Mouse (Mus musculus): ENCODE results near the gene Syne1. TPM values are rescaled to one million over a fixed set of nuclear protein-coding genes. Genes with fewer than 3 reads are reported as not detected.

Syne1 gene
- total and polyA plus RNA-seq, 3 experiments = 5.3 to 6.8 TPM; not detected in 1

GRCm38 (mm10) chr10:5083716-5084115, 467.6 kb downstream of the Syne1 start:
- Histone ChIP-seq H3K27ac (ENCODE audit: control insufficient read depth, low read depth, low read length) (no peak overlapping the region), H3K27me3 (ENCODE audit: control insufficient read depth in 1 of 2, insufficient read depth in 2 of 2, low read length in 2 of 2) (no peaks in the 10 kb centered on the region), H3K36me3 (ENCODE audit: control insufficient read depth in 1 of 2, insufficient read depth in 2 of 2, low read length in 2 of 2) (peaks cover 0 to 2% of the 10 kb centered on the region in 2 experiments; a peak in 2 of 4 replicates), H3K79me2 (ENCODE audit: control insufficient read depth, insufficient read depth, low read length, poor library complexity) (no peaks in the 10 kb centered on the region), H3K4me1 (ENCODE audit: control insufficient read depth in 1 of 2, insufficient read depth in 2 of 2, low read length in 2 of 2) (peaks cover 0 to 3% of the 10 kb centered on the region in 2 experiments; a peak in 2 of 4 replicates), H3K9me3 (replicated peaks; ENCODE audit: insufficient read depth, low read length) (no peaks in the 10 kb centered on the region), H3K4me3 (ENCODE audit: control insufficient read depth in 1 of 2, insufficient read depth in 1 of 2, low read depth in 2 of 2, low read length in 2 of 2) (no peak overlapping the region), H3K9ac (ENCODE audit: control insufficient read depth, low read depth, low read length, poor library complexity, severe bottlenecking) (no peak overlapping the region)
- TF ChIP-seq BHLHE40 (IDR thresholded peaks at IDR 0.05; ENCODE audit: borderline replicate concordance, low read depth, low read length) (no peak), NRF1 (IDR thresholded peaks at IDR 0.05; ENCODE audit: insufficient read depth, low read depth, low read length, poor library complexity, severe bottlenecking) (no peak), ELF1 (IDR thresholded peaks at IDR 0.05; ENCODE audit: low read depth, low read length) (no peak), USF1 (IDR thresholded peaks at IDR 0.05; ENCODE audit: low read depth, low read length) (no peak), MEF2A (IDR thresholded peaks at IDR 0.05; ENCODE audit: extremely low read depth, insufficient replicate concordance, low read depth, low read length, poor library complexity, severe bottlenecking) (no peak), CHD1 (IDR thresholded peaks at IDR 0.05; ENCODE audit: low read depth, low read length) (no peak), POLR2AphosphoS5 (IDR thresholded peaks at IDR 0.05; ENCODE audit: borderline replicate concordance, low read depth, low read length) (no peak)
- peak; percentile 8 for DNase-seq (ENCODE audit: low read depth, low spot score)

GRCm38 (mm10) chr10:5079945-5080468, 471.3 kb downstream of the Syne1 start:
- peaks cover 0 to 2% of the 10 kb centered on the region in 2 experiments; a peak in 3 of 4 replicates for H3K36me3 ChIP-seq (ENCODE audit: control insufficient read depth in 1 of 2, insufficient read depth in 2 of 2, low read length in 2 of 2)
- no peaks in the 10 kb centered on the region for H3K27me3 ChIP-seq (ENCODE audit: control insufficient read depth in 1 of 2, insufficient read depth in 2 of 2, low read length in 2 of 2)
- peaks cover 0 to 3% of the 10 kb centered on the region in 2 experiments; a peak in 1 of 4 replicates for H3K4me1 ChIP-seq (ENCODE audit: control insufficient read depth in 1 of 2, insufficient read depth in 2 of 2, low read length in 2 of 2)
- no peak overlapping the region for H3K4me3 ChIP-seq (ENCODE audit: control insufficient read depth in 1 of 2, insufficient read depth in 1 of 2, low read depth in 2 of 2, low read length in 2 of 2)
- H3K27ac ChIP-seq (ENCODE audit: control insufficient read depth, low read depth, low read length) = peak overlapping the region; percentile 43
- no peaks in the 10 kb centered on the region for H3K9me3 ChIP-seq (replicated peaks; ENCODE audit: insufficient read depth, low read length)
- H3K79me2 ChIP-seq (ENCODE audit: control insufficient read depth, insufficient read depth, low read length, poor library complexity) = no peaks in the 10 kb centered on the region
- DNase-seq (ENCODE audit: low read depth, low spot score) = peak; percentile 92
- H3K9ac ChIP-seq (ENCODE audit: control insufficient read depth, low read depth, low read length, poor library complexity, severe bottlenecking) = no peak overlapping the region
- TF ChIP-seq TBP (IDR thresholded peaks at IDR 0.05; ENCODE audit: low read depth, low read length) (no peak), USF1 (IDR thresholded peaks at IDR 0.05; ENCODE audit: low read depth, low read length) (peak; percentile 50; the same call in 1 of the 2 replicates), SIN3A (IDR thresholded peaks at IDR 0.05; ENCODE audit: low read length) (peak; percentile 59), MXI1 (IDR thresholded peaks at IDR 0.05; ENCODE audit: low read depth, low read length) (no peak), POLR2AphosphoS2 (IDR thresholded peaks at IDR 0.05; ENCODE audit: low read length) (no peak), UBTF (IDR thresholded peaks at IDR 0.05; ENCODE audit: borderline replicate concordance, insufficient read depth, low read depth, low read length) (no peak), GATA1 (IDR thresholded peaks at IDR 0.05; ENCODE audit: low read depth, low read length) (peak; percentile 37; the same call in 1 of the 2 replicates), ELF1 (IDR thresholded peaks at IDR 0.05; ENCODE audit: low read depth, low read length) (no peak), ZNF384 (IDR thresholded peaks at IDR 0.05; ENCODE audit: low read depth, low read length) (peak; percentile 99), RCOR1 (IDR thresholded peaks at IDR 0.05; ENCODE audit: low read depth, low read length) (peak; percentile 77), ZMIZ1 (IDR thresholded peaks at IDR 0.05; ENCODE audit: low read depth, low read length) (no peak), MAX (IDR thresholded peaks at IDR 0.05; ENCODE audit: low read length) (0 out of 2 replicates have a peak, but pooled peaks have one; percentile 19), TCF12 (IDR thresholded peaks at IDR 0.05; ENCODE audit: low read depth, low read length) (no peak), USF2 (IDR thresholded peaks at IDR 0.05; ENCODE audit: borderline replicate concordance in 1 of 2, insufficient read depth in 1 of 2, low read depth in 1 of 2, low read length in 2 of 2) (no peak), EP300 (IDR thresholded peaks at IDR 0.05; ENCODE audit: low read depth in 1 of 2, low read length in 2 of 2) (peak; percentile 46 to 70), MYB (IDR thresholded peaks at IDR 0.05; ENCODE audit: low read depth, low read length) (no peak), ZKSCAN1 (IDR thresholded peaks at IDR 0.05; ENCODE audit: low read depth, low read length) (no peak), JUND (IDR thresholded peaks at IDR 0.05; ENCODE audit: low read depth, low read length) (no peak)

All from MEL (cell line).